ENCODE assay signal across 17 mouse cellular contexts in genomic region chr13:115102754-115103153, GRCm38 (mm10). TPM values are rescaled to one million over a fixed set of nuclear protein-coding genes. Genes with fewer than 3 reads are reported as not detected.
DNase-seq lines count a peak whose midpoint lies in the region; ATAC-seq and TF ChIP-seq lines count a peak whose summit lies in the region.
"Had no signal": no experiment of that assay in that cellular context is flagged by ENCODE, and none has a peak within 500 bp of the region (broad histone marks: within the 10 kb centered on the region; RNA-seq: fewer than 3 reads in every experiment).

No protein-coding gene starts in this region.

- DNase-seq in heart, adult 18-20 months, result no peak
- DNase-seq in liver, postnatal 0 days, result no peak
- DNase-seq in liver, result no peak
- DNase-seq in urinary bladder, postnatal 14 days (ENCODE audit: low spot score), result no peak
- DNase-seq: cerebellum, adult 9-10 months; gastrocnemius, postnatal 14 days; kidney, postnatal 25 days had no signal

- no peak for ATAC-seq in heart, embryonic 15.5 days (replicated peaks; ENCODE audit: insufficient number of reproducible peaks, insufficient read depth, low FRiP score, low read depth)
- no peak for ATAC-seq in liver, postnatal 0 days
- ATAC-seq in stomach, embryonic 16.5 days (ENCODE audit: insufficient read depth, low FRiP score), result no peak

- peaks cover 14% of the 10 kb centered on the region for H3K4me1 ChIP-seq in heart, embryonic 15.5 days (replicated peaks)
- H3K4me1 ChIP-seq in liver, postnatal 0 days (ENCODE audit: insufficient read depth), result peaks cover 2% of the 10 kb centered on the region; the same call in 1 of the 2 replicates
- H3K4me1 ChIP-seq in embryonic fibroblast, embryonic 13.5 days (ENCODE audit: control insufficient read depth, insufficient read depth, low read length), result no peaks in the 10 kb centered on the region
- 0 out of 2 replicates have a peak, but pooled peaks cover 4% of the 10 kb centered on the region for H3K4me1 ChIP-seq in stomach, embryonic 16.5 days (ENCODE audit: control insufficient read depth, insufficient read depth, low read length)

- H3K36me3 ChIP-seq in heart, embryonic 15.5 days, result no peaks in the 10 kb centered on the region
- H3K36me3 ChIP-seq in liver, postnatal 0 days (replicated peaks; ENCODE audit: insufficient read depth, low read length), result no peaks in the 10 kb centered on the region
- no peaks in the 10 kb centered on the region for H3K36me3 ChIP-seq in stomach, embryonic 16.5 days (ENCODE audit: control insufficient read depth, insufficient read depth, low read length)
- H3K36me3 ChIP-seq: embryonic facial prominence, embryonic 13.5 days; G1E; intestine, embryonic 15.5 days; midbrain, embryonic 10.5 days; neural tube, embryonic 12.5 days had no signal

- H3K9me3 ChIP-seq in heart, embryonic 15.5 days (replicated peaks), result no peaks in the 10 kb centered on the region
- no peaks in the 10 kb centered on the region for H3K9me3 ChIP-seq in liver, postnatal 0 days (ENCODE audit: low read length)
- H3K9me3 ChIP-seq in stomach, embryonic 16.5 days (replicated peaks; ENCODE audit: control insufficient read depth, low read length), result no peaks in the 10 kb centered on the region
- H3K9me3 ChIP-seq: embryonic facial prominence, embryonic 13.5 days; G1E; intestine, embryonic 15.5 days; midbrain, embryonic 10.5 days; neural tube, embryonic 12.5 days had no signal

- WGBS in heart, embryonic 15.5 days, result 91% methylated on average over 2 of the region's 2 CpGs
- WGBS in liver, postnatal 0 days (ENCODE audit: insufficient replicate concordance), result 76% methylated on average over 2 of the region's 2 CpGs
- WGBS in stomach, embryonic 16.5 days, result 98% methylated on average over 2 of the region's 2 CpGs

- H3K4me3 ChIP-seq in heart, embryonic 15.5 days, result no peak overlapping the region
- no peak overlapping the region for H3K4me3 ChIP-seq in liver, postnatal 0 days (ENCODE audit: low read depth, low read length)
- H3K4me3 ChIP-seq in embryonic fibroblast, embryonic 13.5 days (ENCODE audit: insufficient read depth, low read length), result no peak overlapping the region
- H3K4me3 ChIP-seq in stomach, embryonic 16.5 days (replicated peaks; ENCODE audit: low read length), result no peak overlapping the region

- no peaks in the 10 kb centered on the region for H3K27me3 ChIP-seq in heart, embryonic 15.5 days
- peaks cover 12% of the 10 kb centered on the region for H3K27me3 ChIP-seq in liver, postnatal 0 days (ENCODE audit: insufficient read depth, low read length)
- H3K27me3 ChIP-seq in stomach, embryonic 16.5 days (ENCODE audit: control insufficient read depth, insufficient read depth, low read length), result no peaks in the 10 kb centered on the region
- H3K27me3 ChIP-seq: intestine, embryonic 15.5 days had no signal

- 0 out of 2 replicates have a peak overlapping the region, but pooled peaks have one; percentile 49 for H3K27ac ChIP-seq in heart, embryonic 15.5 days
- H3K27ac ChIP-seq in liver, postnatal 0 days (ENCODE audit: low read depth), result no peak overlapping the region
- no peak overlapping the region for H3K27ac ChIP-seq in embryonic fibroblast, embryonic 13.5 days (ENCODE audit: insufficient read depth, low read length)
- H3K27ac ChIP-seq in stomach, embryonic 16.5 days (ENCODE audit: low read length), result peak overlapping the region; percentile 33; the same call in 1 of the 2 replicates
- H3K27ac ChIP-seq: embryonic facial prominence, embryonic 13.5 days; hindbrain, embryonic 14.5 days; neural tube, embryonic 12.5 days had no signal

- TF ChIP-seq CTCF in liver, postnatal 0 days (IDR thresholded peaks at IDR 0.05; ENCODE audit: low read depth), result 0 out of 2 replicates have a peak, but pooled peaks have one; percentile 8
- TF ChIP-seq CTCF in embryonic fibroblast, embryonic 13.5 days (IDR thresholded peaks at IDR 0.05; ENCODE audit: borderline replicate concordance, insufficient read depth, low read length), result no peak

- no peak for TF ChIP-seq EP300 in liver, postnatal 0 days (IDR thresholded peaks at IDR 0.05; ENCODE audit: low read depth)

- no peak overlapping the region for H3K9ac ChIP-seq in heart, embryonic 15.5 days
- H3K9ac ChIP-seq in liver, postnatal 0 days (replicated peaks), result no peak overlapping the region
- H3K9ac ChIP-seq in stomach, embryonic 16.5 days (ENCODE audit: low read length), result no peak overlapping the region

- H3K4me2 ChIP-seq in heart, embryonic 15.5 days, result peak overlapping the region; percentile 21; the same call in 1 of the 2 replicates
- H3K4me2 ChIP-seq in liver, postnatal 0 days (ENCODE audit: low read depth, low read length), result no peak overlapping the region
- peak overlapping the region; percentile 27; the same call in 1 of the 2 replicates for H3K4me2 ChIP-seq in stomach, embryonic 16.5 days (ENCODE audit: low read depth, low read length)

- 0 out of 2 replicates have a peak, but pooled peaks have one; percentile 18 for TF ChIP-seq POLR2A in embryonic fibroblast, embryonic 13.5 days (IDR thresholded peaks at IDR 0.05; ENCODE audit: low read depth, low read length)

RNA-seq across cellular contexts. Expression of gene Itga1, which starts 1.0 kb away (rescaled TPM):
- 23.5 and 25.6 TPM in 2 replicates for polyA plus RNA-seq in heart, embryonic 15.5 days (2015; fragmentation: Nextera tagmentation; extraction: Ambion mirVana)
- total RNA-seq in heart, adult 18-20 months (2021), result 10 to 100 TPM; 31.0 to 34.9 TPM
- 4.9 and 5.9 TPM in 2 replicates for polyA plus RNA-seq in liver, postnatal 0 days (2015; fragmentation: Nextera tagmentation; extraction: Ambion mirVana)
- 17.9 and 23.1 TPM in 2 replicates for polyA plus RNA-seq in embryonic fibroblast, embryonic 13.5 days (2011; ENCODE audit: insufficient read length, low read depth, missing spikeins)
- polyA plus RNA-seq in stomach, embryonic 16.5 days (2015; fragmentation: Nextera tagmentation; extraction: Ambion mirVana), result 29.3 and 29.6 TPM in 2 replicates
- polyA plus RNA-seq: G1E had no signal

RNA-seq across cellular contexts. Expression of gene Gm49395, which starts 1.0 kb away (rescaled TPM):
- 6.0 and 8.9 TPM in 2 replicates for polyA plus RNA-seq in heart, embryonic 15.5 days (2015; fragmentation: Nextera tagmentation; extraction: Ambion mirVana)
- total RNA-seq in heart, adult 18-20 months (2021), result 1 to 10 TPM; 4.4 to 8.6 TPM
- 3.9 and 4.0 TPM in 2 replicates for polyA plus RNA-seq in liver, postnatal 0 days (2015; fragmentation: Nextera tagmentation; extraction: Ambion mirVana)
- polyA plus RNA-seq in embryonic fibroblast, embryonic 13.5 days (2011; ENCODE audit: insufficient read length, low read depth, missing spikeins), result 3.5 and 6.6 TPM in 2 replicates
- 4.9 TPM in 2 replicates for polyA plus RNA-seq in stomach, embryonic 16.5 days (2015; fragmentation: Nextera tagmentation; extraction: Ambion mirVana)
- total RNA-seq: G1E; monocyte, adult 5-6 weeks had no signal

RNA-seq across cellular contexts. Expression of gene Pelo, which starts 12.8 kb away (rescaled TPM):
- 4.7 and 5.5 TPM in 2 replicates for polyA plus RNA-seq in heart, embryonic 15.5 days (2015; fragmentation: Nextera tagmentation; extraction: Ambion mirVana)
- total RNA-seq in heart, adult 18-20 months (2021), result 10 to 100 TPM; 16.3 to 18.5 TPM
- polyA plus RNA-seq in liver, postnatal 0 days (2015; fragmentation: Nextera tagmentation; extraction: Ambion mirVana), result 4.7 and 5.4 TPM in 2 replicates
- 14.1 and 17.0 TPM in 2 replicates for polyA plus RNA-seq in embryonic fibroblast, embryonic 13.5 days (2011; ENCODE audit: insufficient read length, low read depth, missing spikeins)
- 3.4 and 3.7 TPM in 2 replicates for polyA plus RNA-seq in stomach, embryonic 16.5 days (2015; fragmentation: Nextera tagmentation; extraction: Ambion mirVana)

Comparison
In these comparisons a context has a peak if more than half of its experiments do, and no peak if none do; other contexts are left out.
1. H3K27ac ChIP-seq: peak in heart, embryonic 15.5 days (single experiment) and stomach, embryonic 16.5 days (single experiment); none in liver, postnatal 0 days (single experiment) and embryonic fibroblast, embryonic 13.5 days (single experiment).